Mouse (Mus musculus) left cerebral cortex, adult 8-10 months (tissue): ENCODE results near the gene Gm7534. TPM values are rescaled to one million over a fixed set of nuclear protein-coding genes. Genes with fewer than 3 reads are reported as not detected.

ENCODE experiments used
- total RNA-seq, 4 experiments: library from RNA; stranded (reverse); gene quantifications; 2 replicates each; pipeline ENCODE4 v1.2.4; 2022

Gm7534 gene
- total RNA-seq, 4 experiments from 2014 or later, result not detected

Other genes with a start within 250 kb of the Gm7534 start
- gene Hmgn2, start 234.4 kb downstream of the Gm7534 start, total RNA-seq, result 100 to 1,000 TPM; 115 to 129 (median 119) TPM
- gene Dhdds, start 202.1 kb downstream of the Gm7534 start, total RNA-seq, result 10 to 100 TPM; 63.6 to 73.6 (median 68.4) TPM
- not detected for gene Lin28a, start 184.2 kb downstream of the Gm7534 start, total RNA-seq
- gene Zfp683, start 149.2 kb downstream of the Gm7534 start, total RNA-seq, result not detected
- 1 to 10 TPM; 3.6 to 6.8 (median 5.8) TPM for gene Crybg2, start 142.2 kb downstream of the Gm7534 start, total RNA-seq
- 10 to 100 TPM in 2 of 4 experiments, 1 to 10 TPM in 2; 2.5 to 32.5 (median 12.8) TPM for gene Cd52, start 107.9 kb downstream of the Gm7534 start, total RNA-seq
- 10 to 100 TPM; 33.5 to 51.3 (median 43.0) TPM for gene Ubxn11, start 100.4 kb downstream of the Gm7534 start, total RNA-seq
- gene Sh3bgrl3, start 74.2 kb downstream of the Gm7534 start, total RNA-seq, result 100 to 1,000 TPM; 192 to 255 (median 224) TPM
- gene Cep85, start 15.9 kb downstream of the Gm7534 start, total RNA-seq, result 10 to 100 TPM; 17.1 to 18.7 (median 17.7) TPM
- gene Catsper4, start 24.4 kb upstream of the Gm7534 start, total RNA-seq, result not detected
- gene Cnksr1, start 35.4 kb upstream of the Gm7534 start, total RNA-seq, result under 1 TPM in 3 of 4 experiments, not detected in 1; 0.36 to 0.74 (median 0.57) TPM
- gene E130218I03Rik, start 40.7 kb upstream of the Gm7534 start, total RNA-seq, result not detected
- 10 to 100 TPM; 10.9 to 12.1 (median 11.3) TPM for gene Zfp593, start 42.6 kb upstream of the Gm7534 start, total RNA-seq
- gene Gm30191, start 43.9 kb upstream of the Gm7534 start, total RNA-seq, result not detected
- gene Grrp1, start 51.1 kb upstream of the Gm7534 start, total RNA-seq, result 1 to 10 TPM; 2.6 to 4.3 (median 3.5) TPM
- 10 to 100 TPM; 15.8 to 22.4 (median 19.3) TPM for gene Pdik1l, start 84.9 kb upstream of the Gm7534 start, total RNA-seq
- under 1 TPM; 0.28 to 0.70 (median 0.53) TPM for gene Trim63, start 112.1 kb upstream of the Gm7534 start, total RNA-seq
- gene Slc30a2, start 140.2 kb upstream of the Gm7534 start, total RNA-seq, result under 1 TPM in 2 of 4 experiments, not detected in 2; 0.16 to 0.23 TPM
- 10 to 100 TPM; 42.7 to 51.5 (median 47.1) TPM for gene Extl1, start 180.8 kb upstream of the Gm7534 start, total RNA-seq
- gene Pafah2, start 193.3 kb upstream of the Gm7534 start, total RNA-seq, result 1 to 10 TPM; 5.8 to 8.7 (median 6.8) TPM